Mouse (Mus musculus): ENCODE measurements around the gene Dock4. TPM values are rescaled to one million over a fixed set of nuclear protein-coding genes. Genes with fewer than 3 reads are reported as not detected.

The Dock4 gene
- polyA plus RNA-seq, 1 experiment = 2.6 TPM

- TF ChIP-seq CTCF (IDR thresholded peaks at IDR 0.05; ENCODE audit: control insufficient read depth, insufficient read depth, low read length) (no peak), POLR2A (IDR thresholded peaks at IDR 0.05; ENCODE audit: borderline replicate concordance, control insufficient read depth, low read depth, low read length) (no peak)
- no peaks in the 10 kb centered on the region for H3K4me1 ChIP-seq (ENCODE audit: control insufficient read depth, insufficient read depth, low read length)
- H3K4me3 ChIP-seq (replicated peaks; ENCODE audit: control insufficient read depth, low read depth, low read length) = no peak overlapping the region
- 57% methylated on average over 3 of the region's 3 CpGs for WGBS
- H3K27ac ChIP-seq (ENCODE audit: control insufficient read depth, insufficient read depth, low read depth, low read length, poor library complexity) = no peak overlapping the region
These were observed 300.3 kb downstream of the Dock4 start for GRCm38 (mm10) chr12:40746081-40746480.

- TF ChIP-seq POLR2A (IDR thresholded peaks at IDR 0.05; ENCODE audit: borderline replicate concordance, control insufficient read depth, low read depth, low read length) (no peak), CTCF (IDR thresholded peaks at IDR 0.05; ENCODE audit: control insufficient read depth, insufficient read depth, low read length) (no peak)
These were observed 313.5 kb downstream of the Dock4 start for GRCm38 (mm10) chr12:40759281-40759680.

GRCm38 (mm10) chr12:40767258-40767816 is 321.6 kb downstream of the Dock4 start:
- WGBS = 82% methylated on average over 8 of the region's 8 CpGs
- H3K4me1 ChIP-seq (ENCODE audit: control insufficient read depth, insufficient read depth, low read length) = no peaks in the 10 kb centered on the region
- no peak for TF ChIP-seq POLR2A (IDR thresholded peaks at IDR 0.05; ENCODE audit: borderline replicate concordance, control insufficient read depth, low read depth, low read length)
- TF ChIP-seq CTCF (IDR thresholded peaks at IDR 0.05; ENCODE audit: control insufficient read depth, insufficient read depth, low read length) = no peak

More at GRCm38 (mm10) chr12:40759281-40759680, 313.5 kb downstream of the Dock4 start:
- no peak overlapping the region for H3K27ac ChIP-seq (ENCODE audit: control insufficient read depth, insufficient read depth, low read depth, low read length, poor library complexity)
- no peaks in the 10 kb centered on the region for H3K4me1 ChIP-seq (ENCODE audit: control insufficient read depth, insufficient read depth, low read length)
- WGBS = 81% methylated on average over 2 of the region's 2 CpGs
- no peak overlapping the region for H3K4me3 ChIP-seq (replicated peaks; ENCODE audit: control insufficient read depth, low read depth, low read length)

GRCm38 (mm10) chr12:40773091-40773490 is 327.3 kb downstream of the Dock4 start:
- WGBS = 76% methylated on average over 1 of the region's 1 CpGs
- TF ChIP-seq POLR2A (IDR thresholded peaks at IDR 0.05; ENCODE audit: borderline replicate concordance, control insufficient read depth, low read depth, low read length) = no peak
- no peak for TF ChIP-seq CTCF (IDR thresholded peaks at IDR 0.05; ENCODE audit: control insufficient read depth, insufficient read depth, low read length)

More at GRCm38 (mm10) chr12:40767258-40767816, 321.6 kb downstream of the Dock4 start:
- H3K27ac ChIP-seq (ENCODE audit: control insufficient read depth, insufficient read depth, low read depth, low read length, poor library complexity) = no peak overlapping the region
- no peak overlapping the region for H3K4me3 ChIP-seq (replicated peaks; ENCODE audit: control insufficient read depth, low read depth, low read length)

GRCm38 (mm10) chr12:40781554-40781953 is 335.8 kb downstream of the Dock4 start:
- 72% methylated on average over 6 of the region's 6 CpGs for WGBS
- Histone ChIP-seq H3K4me3 (replicated peaks; ENCODE audit: control insufficient read depth, low read depth, low read length) (no peak overlapping the region), H3K27ac (ENCODE audit: control insufficient read depth, insufficient read depth, low read depth, low read length, poor library complexity) (no peak overlapping the region), H3K4me1 (ENCODE audit: control insufficient read depth, insufficient read depth, low read length) (no peaks in the 10 kb centered on the region; the same call in 1 of the 2 replicates)
- TF ChIP-seq POLR2A (IDR thresholded peaks at IDR 0.05; ENCODE audit: borderline replicate concordance, control insufficient read depth, low read depth, low read length) = no peak
- no peak for TF ChIP-seq CTCF (IDR thresholded peaks at IDR 0.05; ENCODE audit: control insufficient read depth, insufficient read depth, low read length)

More at GRCm38 (mm10) chr12:40773091-40773490, 327.3 kb downstream of the Dock4 start:
- Histone ChIP-seq H3K4me3 (replicated peaks; ENCODE audit: control insufficient read depth, low read depth, low read length) (no peak overlapping the region), H3K27ac (ENCODE audit: control insufficient read depth, insufficient read depth, low read depth, low read length, poor library complexity) (no peak overlapping the region), H3K4me1 (ENCODE audit: control insufficient read depth, insufficient read depth, low read length) (no peaks in the 10 kb centered on the region)

- H3K4me1 ChIP-seq (ENCODE audit: control insufficient read depth, insufficient read depth, low read length) = no peaks in the 10 kb centered on the region
- no peak overlapping the region for H3K4me3 ChIP-seq (replicated peaks; ENCODE audit: control insufficient read depth, low read depth, low read length)
- 2% methylated on average over 3 of the region's 3 CpGs for WGBS
- TF ChIP-seq POLR2A (IDR thresholded peaks at IDR 0.05; ENCODE audit: borderline replicate concordance, control insufficient read depth, low read depth, low read length) = no peak
- no peak for TF ChIP-seq CTCF (IDR thresholded peaks at IDR 0.05; ENCODE audit: control insufficient read depth, insufficient read depth, low read length)
- H3K27ac ChIP-seq (ENCODE audit: control insufficient read depth, insufficient read depth, low read depth, low read length, poor library complexity) = no peak overlapping the region
These were observed 342.9 kb downstream of the Dock4 start for GRCm38 (mm10) chr12:40788621-40789111.

GRCm38 (mm10) chr12:40789379-40790361 is 343.9 kb downstream of the Dock4 start:
- no peak for TF ChIP-seq POLR2A (IDR thresholded peaks at IDR 0.05; ENCODE audit: borderline replicate concordance, control insufficient read depth, low read depth, low read length)
- TF ChIP-seq CTCF (IDR thresholded peaks at IDR 0.05; ENCODE audit: control insufficient read depth, insufficient read depth, low read length) = no peak
- Histone ChIP-seq H3K4me1 (ENCODE audit: control insufficient read depth, insufficient read depth, low read length) (no peaks in the 10 kb centered on the region), H3K4me3 (replicated peaks; ENCODE audit: control insufficient read depth, low read depth, low read length) (no peak overlapping the region), H3K27ac (ENCODE audit: control insufficient read depth, insufficient read depth, low read depth, low read length, poor library complexity) (no peak overlapping the region)
- 77% methylated on average over 10 of the region's 10 CpGs for WGBS

- H3K27ac ChIP-seq (ENCODE audit: control insufficient read depth, insufficient read depth, low read depth, low read length, poor library complexity) = no peak overlapping the region
- no peaks in the 10 kb centered on the region for H3K4me1 ChIP-seq (ENCODE audit: control insufficient read depth, insufficient read depth, low read length)
- TF ChIP-seq CTCF (IDR thresholded peaks at IDR 0.05; ENCODE audit: control insufficient read depth, insufficient read depth, low read length) (no peak), POLR2A (IDR thresholded peaks at IDR 0.05; ENCODE audit: borderline replicate concordance, control insufficient read depth, low read depth, low read length) (no peak)
- H3K4me3 ChIP-seq (replicated peaks; ENCODE audit: control insufficient read depth, low read depth, low read length) = no peak overlapping the region
- 74% methylated on average over 5 of the region's 5 CpGs for WGBS
These were observed 345.5 kb downstream of the Dock4 start for GRCm38 (mm10) chr12:40791221-40791620.

All from bone marrow, adult 2 months (tissue).